Mouse (Mus musculus) bone marrow macrophage, adult 2 months (primary cell): Measurements from ENCODE around the gene Atp13a2.

ENCODE experiments used
- CTCF ChIP-seq: IDR thresholded peaks from 2 replicates; pipeline ENCODE4 v1.5.1; 2012; ENCODE audit warnings: low read depth, mild to moderate bottlenecking, low read length, moderate library complexity
- POLR2A ChIP-seq: IDR thresholded peaks from 2 replicates; pipeline ENCODE4 v1.6.1; 2012; ENCODE audit warnings: mild to moderate bottlenecking, low read depth, low read length, borderline replicate concordance

- TF ChIP-seq POLR2A, result no peak
- no peak for TF ChIP-seq CTCF
Measured at GRCm38 (mm10) chr4:141041117-141041516, 54.4 kb downstream of the Atp13a2 start.
